Mouse (Mus musculus) kidney, adult 2 months (tissue): ENCODE data around the gene Ube3b.

Experiments
- CTCF ChIP-seq: fragments of 200-500 bp; conservative IDR thresholded peaks from 2 replicates; pipeline ENCODE4 v1.5.1; 2011; ENCODE audit warnings: low read depth, mild to moderate bottlenecking, control low read depth, low read length, moderate library complexity, mixed read lengths; ENCODE audit not compliant: insufficient read depth, insufficient read length
- POLR2A ChIP-seq: fragments of 200-500 bp; IDR thresholded peaks from one replicate; pipeline ENCODE4 v1.6.1; 2011; ENCODE audit warnings: low read depth, low read length, control low read depth

- TF ChIP-seq CTCF (no peak), POLR2A (no peak)
Observed at GRCm38 (mm10) chr5:114429781-114430180, 49.4 kb downstream of the Ube3b start.
